Mouse (Mus musculus): ENCODE measurements around the gene Mst1.

Gene Mst1

DNA sequence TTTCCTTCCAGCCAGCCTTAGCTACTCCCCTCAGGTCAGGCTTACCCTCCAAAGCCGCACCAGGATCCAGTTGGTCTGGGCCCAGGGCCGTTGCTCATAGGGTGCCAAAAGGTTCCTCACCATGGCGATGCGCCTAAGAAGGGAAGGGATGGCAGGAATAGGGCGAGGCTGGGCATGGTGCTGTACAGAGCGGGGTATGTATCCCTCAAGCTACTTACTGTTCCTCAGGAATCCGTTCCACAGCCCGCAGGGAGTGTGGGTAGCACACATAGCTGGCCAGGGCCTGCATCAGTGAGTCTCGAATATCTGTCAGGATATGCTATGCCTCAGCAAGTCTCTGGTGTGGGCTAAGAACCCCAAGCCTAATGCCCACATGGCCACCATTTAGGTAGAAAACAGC lies 21.9 kb upstream of the Mst1 start:
- DNase-seq, result no peak

GRCm38 (mm10) chr9:108062142-108062541 lies 18.1 kb upstream of the Mst1 start:
- no peak for DNase-seq

- DNase-seq, result no peak
These were observed 16.9 kb upstream of the Mst1 start for GRCm38 (mm10) chr9:108063361-108063760.

- DNase-seq, result peak; percentile 68
These were observed 14.7 kb upstream of the Mst1 start for GRCm38 (mm10) chr9:108065491-108066011.

- DNase-seq, result no peak
These were observed 13.0 kb upstream of the Mst1 start for GRCm38 (mm10) chr9:108067199-108067598.

DNA sequence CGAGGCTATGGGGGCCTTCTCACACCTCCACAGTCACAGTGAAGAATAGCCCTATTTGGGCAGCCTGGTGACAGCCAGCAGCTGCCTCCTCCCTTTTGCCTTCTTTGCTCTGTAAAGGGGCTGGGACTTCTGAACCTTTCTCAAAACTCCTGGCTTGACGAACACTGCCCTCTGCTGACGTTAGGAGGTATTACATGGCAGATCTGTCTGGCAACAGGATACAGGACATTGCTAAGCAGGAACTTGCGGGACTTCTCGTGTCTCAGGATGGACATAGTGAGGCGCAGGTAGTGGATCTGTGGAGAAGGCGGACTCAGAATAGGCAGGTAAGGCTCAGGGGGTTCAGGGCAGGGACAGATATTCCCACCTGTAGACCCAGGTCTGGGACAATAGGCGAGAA lies 12.3 kb upstream of the Mst1 start:
- DNase-seq, result peak; percentile 89

GRCm38 (mm10) chr9:108069007-108069406 lies 11.2 kb upstream of the Mst1 start:
- no peak for DNase-seq

DNA sequence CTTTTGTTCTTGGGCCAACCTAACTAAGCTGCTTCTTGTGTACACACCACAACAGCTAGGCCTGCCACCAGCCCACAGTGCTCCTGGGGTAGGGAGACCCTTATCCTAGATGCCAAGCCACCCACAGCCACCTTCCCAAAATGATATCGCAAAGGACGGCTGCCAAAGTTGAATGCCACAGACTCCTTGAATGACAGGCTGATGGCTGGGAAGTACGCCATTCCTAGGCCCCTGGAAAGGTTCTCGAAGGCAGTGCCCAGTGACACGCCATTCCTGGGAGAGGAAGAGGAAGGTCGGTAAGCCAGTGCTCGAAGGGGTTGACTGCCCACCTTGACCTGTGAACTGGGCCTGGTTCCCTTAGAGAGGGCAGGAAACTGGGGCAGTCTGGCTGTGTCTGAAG lies 10.7 kb upstream of the Mst1 start:
- DNase-seq, result no peak

DNA sequence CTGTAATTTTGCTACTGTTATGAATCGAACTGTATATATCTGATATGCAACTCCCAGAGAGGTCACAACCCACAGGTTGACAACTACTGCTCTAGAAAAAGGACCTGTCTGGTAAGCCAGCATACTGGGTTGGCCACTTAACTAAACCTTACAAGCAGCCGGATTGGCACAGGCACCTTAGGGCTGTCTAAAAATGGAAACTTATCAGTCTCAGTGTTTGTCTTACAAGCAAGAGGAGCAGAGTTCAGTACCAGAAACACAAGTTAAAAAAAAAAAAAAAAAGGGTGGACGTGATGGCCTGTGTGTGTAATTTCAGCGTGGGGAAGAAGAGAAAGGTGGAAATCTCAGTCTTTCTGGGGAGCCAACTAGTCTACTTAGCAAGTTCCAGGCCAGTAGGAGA lies 8.4 kb upstream of the Mst1 start:
- no peak for DNase-seq

DNA sequence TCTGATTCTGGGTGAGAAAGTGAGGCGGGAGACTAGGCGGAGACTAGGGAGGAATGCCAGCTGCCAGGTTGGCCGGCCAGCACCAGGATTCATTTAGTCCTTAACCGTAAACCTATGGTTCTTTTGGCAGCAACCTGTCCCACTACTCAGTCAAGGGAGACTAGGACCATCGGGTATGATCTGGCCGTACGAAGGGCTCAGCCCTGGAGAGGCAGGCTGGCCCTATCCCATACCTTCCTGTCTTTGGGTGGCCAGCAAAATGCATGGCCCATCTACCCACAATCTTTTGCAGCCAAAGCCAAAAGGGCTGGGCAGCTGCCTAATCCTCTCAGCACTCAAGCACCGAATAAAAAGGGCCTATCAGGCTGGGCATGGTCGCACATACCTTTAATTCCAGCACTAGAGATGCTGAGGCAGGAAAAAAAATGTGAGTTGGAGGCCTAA lies 7.7 kb upstream of the Mst1 start:
- no peak for DNase-seq

DNA sequence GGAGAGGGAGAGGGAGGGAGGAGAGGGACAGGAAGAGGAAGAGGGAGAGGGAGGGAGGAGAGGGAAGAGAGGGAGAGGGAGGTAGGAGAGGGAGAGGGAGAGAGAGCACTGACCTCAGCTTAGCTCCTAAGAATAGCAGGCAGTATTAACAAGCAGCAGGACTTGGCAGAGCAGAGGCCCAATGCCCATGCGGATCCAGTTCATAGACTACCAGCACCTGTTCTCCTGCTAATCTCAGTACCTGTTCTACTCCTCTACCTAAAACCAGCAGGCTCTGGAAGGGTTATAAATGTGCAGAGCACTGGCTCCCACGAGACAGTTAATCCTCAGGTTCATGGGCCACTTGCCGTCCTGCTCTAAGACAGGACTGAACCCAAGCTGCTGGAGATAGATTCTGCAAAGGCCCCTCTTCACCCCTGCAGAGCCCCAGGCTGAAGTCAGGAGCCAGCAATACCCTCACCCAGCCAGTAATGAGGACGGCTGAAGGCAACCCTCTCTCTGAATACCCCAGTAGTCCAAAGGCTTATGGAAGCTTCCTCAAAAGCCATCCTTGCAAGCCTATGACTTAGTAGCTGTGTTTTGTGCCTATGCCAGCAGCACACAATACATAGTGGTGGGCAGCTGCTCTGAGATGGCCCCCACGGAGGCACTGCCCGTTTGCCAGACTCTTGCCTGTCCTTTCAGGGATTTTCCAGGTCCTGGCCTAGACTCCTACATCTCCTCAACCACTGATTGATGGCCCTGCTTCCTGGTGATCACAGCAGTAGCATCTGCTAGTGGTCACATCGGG lies 6.9 kb upstream of the Mst1 start:
- no peak for DNase-seq

DNA sequence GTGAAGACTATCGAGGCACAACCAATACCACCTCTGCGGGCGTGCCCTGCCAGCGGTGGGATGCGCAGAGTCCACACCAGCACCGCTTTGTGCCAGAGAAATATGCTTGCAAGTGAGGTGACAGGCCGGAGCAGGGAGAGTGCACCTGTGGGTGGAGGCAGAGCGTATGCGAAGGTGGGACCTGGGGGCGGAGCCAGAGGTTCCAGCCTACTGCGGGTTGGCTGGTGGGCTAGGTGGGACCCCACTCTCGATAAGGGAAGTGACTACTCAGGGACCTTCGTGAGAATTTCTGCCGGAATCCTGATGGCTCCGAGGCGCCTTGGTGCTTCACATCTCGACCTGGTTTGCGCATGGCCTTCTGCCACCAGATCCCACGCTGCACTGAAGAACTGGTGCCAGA lies 2.3 kb downstream of the Mst1 start:
- no peak for DNase-seq

- no peak for DNase-seq
These were observed 2.8 kb downstream of the Mst1 start, which contains the start of gene Rnf123 for GRCm38 (mm10) chr9:108082988-108083431. TSS of gene Rnf123 (minus strand) at chr9:108083346.

- DNase-seq, result no peak
These were observed 3.3 kb downstream of the Mst1 start for GRCm38 (mm10) chr9:108083561-108083960.

GRCm38 (mm10) chr9:108085261-108085660 lies 5.0 kb downstream of the Mst1 start:
- DNase-seq, result no peak

DNA sequence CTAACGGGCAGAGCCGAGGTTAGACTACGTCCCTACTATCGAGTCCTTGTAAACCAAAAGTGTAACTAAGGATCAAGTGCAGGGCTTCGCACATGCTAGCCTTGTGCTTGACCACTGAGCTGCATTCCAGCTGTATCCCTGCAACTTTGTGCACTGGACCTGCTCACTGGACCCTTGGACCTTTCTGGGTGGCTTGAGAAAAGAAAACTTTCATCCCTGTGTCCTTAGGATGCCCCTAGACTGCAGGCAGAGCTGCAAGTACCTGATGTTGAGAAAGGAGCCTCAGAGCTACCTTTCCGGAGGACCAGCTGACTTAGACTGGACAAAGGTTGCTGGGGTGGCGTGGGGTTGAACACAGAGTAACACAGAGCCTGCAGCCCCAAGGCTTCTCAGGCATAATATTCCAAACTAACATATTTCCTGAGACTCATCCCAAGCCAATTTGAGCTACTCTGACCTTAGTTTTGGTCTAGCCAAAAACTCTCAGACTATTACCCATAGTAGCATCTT lies 10.4 kb downstream of the Mst1 start:
- DNase-seq, result no peak

- DNase-seq, result no peak
These were observed 13.3 kb downstream of the Mst1 start for GRCm38 (mm10) chr9:108093586-108093985.

DNA sequence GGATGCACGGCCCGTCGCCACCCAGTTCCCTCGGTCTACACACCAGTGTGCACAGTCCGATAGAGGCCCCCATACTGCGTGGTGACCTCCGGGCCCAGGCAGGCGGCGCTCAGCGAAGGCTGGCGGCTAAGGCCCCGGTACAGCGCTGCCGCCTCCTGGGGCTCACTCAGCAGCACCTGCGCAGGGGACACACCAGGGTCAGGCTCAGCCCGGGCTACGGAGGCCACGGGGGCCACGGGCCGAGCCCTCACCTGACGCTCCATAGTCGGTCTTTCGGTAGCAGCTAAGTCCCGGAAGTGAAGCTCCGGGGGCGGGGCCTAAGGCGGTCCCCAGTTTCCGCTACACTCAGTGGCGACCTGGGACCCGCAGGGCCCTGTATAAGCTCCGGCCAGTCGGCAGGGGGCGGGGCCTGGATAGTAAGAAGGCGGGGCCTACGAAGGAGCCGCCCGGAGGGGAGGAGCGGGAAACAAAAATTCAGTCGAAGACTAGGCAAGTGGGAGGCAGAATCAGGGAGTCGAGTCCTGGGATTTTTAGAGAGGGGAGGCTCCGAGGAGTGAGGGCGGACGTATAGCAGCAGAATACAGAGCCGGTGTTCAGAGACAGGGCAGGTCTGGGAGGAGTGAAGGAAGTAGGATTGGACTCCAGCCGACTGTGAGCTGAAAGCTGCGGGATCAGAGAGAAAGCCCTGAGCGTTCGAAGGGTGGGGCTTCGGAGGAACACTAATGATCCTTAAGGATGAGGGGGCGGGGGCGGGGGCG lies 14.1 kb downstream of the Mst1 start, which contains the start of gene Apeh:
TSS of gene Apeh (minus strand) at position 423 of the 758 bp plus-strand sequence.
- DNase-seq, result peak; percentile 97

GRCm38 (mm10) chr9:108094998-108095411 lies 14.8 kb downstream of the Mst1 start:
- no peak for DNase-seq

DNA sequence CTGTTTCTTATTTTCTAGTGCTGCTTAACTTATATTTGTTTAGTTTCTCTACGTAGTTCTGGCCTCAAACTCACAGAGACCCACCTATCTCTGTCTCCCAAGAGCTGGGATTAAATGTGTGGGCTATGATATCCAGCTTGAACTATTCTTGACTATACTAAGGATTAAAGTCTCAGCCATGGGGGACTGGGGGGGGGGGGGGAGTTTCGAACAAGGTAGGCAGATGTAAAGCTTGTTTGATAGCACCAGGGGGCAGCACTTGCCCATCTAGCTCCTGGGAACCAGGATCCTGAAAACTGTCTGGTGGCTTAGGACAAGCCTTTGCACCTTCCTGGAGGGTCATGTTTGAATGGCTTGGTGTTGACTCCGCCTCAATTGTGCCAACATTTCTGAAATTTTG lies 15.3 kb downstream of the Mst1 start:
- peak; percentile 76 for DNase-seq

DNA sequence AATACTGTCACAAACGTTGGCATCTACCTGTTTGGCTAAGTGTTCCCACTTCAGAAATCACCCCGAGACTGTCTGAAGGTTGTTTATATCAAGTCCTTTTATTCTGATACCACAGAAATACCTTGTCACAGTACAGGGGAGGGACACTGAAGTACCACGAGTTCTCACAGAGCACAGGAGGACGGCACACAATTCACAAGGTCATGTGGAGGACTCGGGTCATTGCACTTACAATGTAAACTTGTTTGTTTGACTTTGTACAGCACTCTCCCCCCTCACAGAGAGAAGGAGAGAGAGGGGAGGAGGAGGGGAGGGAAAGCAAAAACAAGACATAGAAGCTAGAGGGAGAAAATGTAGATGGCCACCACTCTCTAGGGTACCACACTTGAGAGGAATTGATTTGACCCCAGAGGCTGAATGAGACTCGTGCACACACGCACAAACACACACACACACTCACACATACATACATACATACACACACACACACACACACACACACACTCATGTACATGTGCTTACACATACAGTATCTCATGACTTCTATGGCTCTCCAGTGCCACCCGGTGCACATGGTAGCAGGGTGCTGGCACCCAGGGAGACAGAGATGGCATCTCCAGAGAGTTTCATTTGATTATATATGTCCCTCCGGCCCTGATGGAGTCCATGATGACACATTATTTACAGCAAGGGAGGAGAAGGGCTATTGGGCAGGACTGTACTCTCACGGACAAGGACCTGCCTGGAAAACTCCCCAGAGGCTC lies 15.9 kb downstream of the Mst1 start:
- no peak for DNase-seq

GRCm38 (mm10) chr9:108099619-108100018 lies 19.4 kb downstream of the Mst1 start:
- no peak for DNase-seq
